Mouse (Mus musculus) ES-CJ7 (cell line): ENCODE measurements around the gene Klk10.

Experiments used
- DNase-seq: peaks from one replicate; pipeline ENCODE4 v3.0.0; 2011; ENCODE audit warnings: low read depth, low spot score

Gene Klk10

GRCm38 (mm10) chr7:43796355-43796754 is 15.5 kb downstream of the Klk10 start:
- DNase-seq, result no peak

- DNase-seq, result peak; percentile 36
Observed at GRCm38 (mm10) chr7:43797333-43797769, 16.5 kb downstream of the Klk10 start, which contains the start of gene Klk8. TSS of gene Klk8 (plus strand) at chr7:43797577.

- DNase-seq, result peak; percentile 50
Observed at GRCm38 (mm10) chr7:43797844-43798462, 17.1 kb downstream of the Klk10 start.

GRCm38 (mm10) chr7:43799876-43800275 is 19.0 kb downstream of the Klk10 start:
- no peak for DNase-seq

GRCm38 (mm10) chr7:43810994-43811393 is 30.2 kb downstream of the Klk10 start, which contains the start of gene Klk7:
TSS of gene Klk7 (plus strand) at chr7:43811294.
- DNase-seq, result no peak

GRCm38 (mm10) chr7:43815211-43815610 is 34.4 kb downstream of the Klk10 start:
- no peak for DNase-seq

GRCm38 (mm10) chr7:43816746-43817145 is 35.9 kb downstream of the Klk10 start:
- DNase-seq, result peak; percentile 78

- DNase-seq, result no peak
Observed at GRCm38 (mm10) chr7:43821581-43821980, 40.7 kb downstream of the Klk10 start.

GRCm38 (mm10) chr7:43824199-43824598 is 43.4 kb downstream of the Klk10 start, which contains the start of gene Klk6:
TSS of gene Klk6 (plus strand) at chr7:43824499.
- no peak for DNase-seq

- DNase-seq, result no peak
Observed at GRCm38 (mm10) chr7:43826056-43826455, 45.2 kb downstream of the Klk10 start.

- DNase-seq, result no peak
Observed at GRCm38 (mm10) chr7:43827706-43828105, 46.9 kb downstream of the Klk10 start.

GRCm38 (mm10) chr7:43829006-43829405 is 48.2 kb downstream of the Klk10 start:
- DNase-seq, result no peak
